In the genomic region with DNA sequence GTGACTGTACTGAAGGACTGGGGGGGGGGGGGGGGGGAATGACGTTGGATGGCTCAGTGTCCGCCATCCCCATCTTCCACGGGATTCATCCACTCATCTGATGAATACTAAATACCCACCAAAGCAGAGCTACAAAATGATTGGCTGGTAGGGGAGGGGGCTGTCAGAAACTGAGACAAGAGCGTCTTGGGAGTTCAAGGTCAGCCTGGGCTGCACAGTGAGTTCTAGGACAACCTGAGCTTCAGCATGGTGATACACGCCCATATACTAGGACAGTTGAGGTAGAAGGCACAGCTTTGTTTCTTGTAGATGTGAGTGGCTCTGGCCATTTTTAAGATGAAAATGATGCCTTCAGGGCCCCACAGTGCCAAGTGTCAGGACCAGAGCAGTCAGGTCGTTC, we compare ENCODE assay signal across 16 mouse cellular contexts. TPM values are rescaled to one million over a fixed set of nuclear protein-coding genes. Genes with fewer than 3 reads are reported as not detected.
DNase-seq lines count a peak whose midpoint lies in the region.
"Had no signal": no experiment of that assay in that cellular context is flagged by ENCODE, and none has a peak within 500 bp of the region (broad histone marks: within the 10 kb centered on the region; RNA-seq: fewer than 3 reads in every experiment).

No protein-coding gene starts in this region.

- peak; percentile 59 for DNase-seq in ES-CJ7 (ENCODE audit: low read depth, low spot score)
- DNase-seq in R1 (ENCODE audit: low read depth, low spot score), result peak; percentile 51
- DNase-seq in right cerebral cortex, postnatal 25 days, result no peak
- DNase-seq in gastrocnemius, postnatal 4 days (ENCODE audit: low spot score in 2 of 2), result no peak
- DNase-seq: adrenal gland, adult 2 months; adrenal gland, adult 8-10 months; adrenal gland, postnatal 10 days; adrenal gland, postnatal 14 days; adrenal gland, postnatal 25 days; adrenal gland, postnatal 36 days; B cell, adult 2 months; cerebellum, adult 11 months; cerebellum, adult 11-12 months; cerebellum, adult 18-20 months; cerebellum, adult 2 months; cerebellum, adult 8-10 months had no signal

RNA-seq across cellular contexts. Expression of gene Cnst, which starts 52.2 kb away (rescaled TPM):
- 10 to 100 TPM; 33.5 to 36.4 TPM for total RNA-seq in gastrocnemius, postnatal 4 days (2021)

RNA-seq across cellular contexts. Expression of gene Tfb2m, which starts 52.3 kb away (rescaled TPM):
- 10 to 100 TPM; 16.1 to 19.5 TPM for total RNA-seq in gastrocnemius, postnatal 4 days (2021)

Comparison
In these comparisons a context has a peak if more than half of its experiments do, and no peak if none do; other contexts are left out.
1. DNase-seq: peak in ES-CJ7 (single experiment) and R1 (single experiment); none in right cerebral cortex, postnatal 25 days (single experiment) and gastrocnemius, postnatal 4 days (0 of 2).